Mouse (Mus musculus): ENCODE results near the gene Aamp. TPM values are rescaled to one million over a fixed set of nuclear protein-coding genes. Genes with fewer than 3 reads are reported as not detected.

Gene Aamp
- 273 and 283 TPM in 2 replicates for polyA plus RNA-seq (2021; fragmentation: Nextera tagmentation)
- long read RNA-seq, experiment 1, transcript Aamp-202 (11 exons, 1,756 nt) = minor isoform, 33 of 598 reads
- long read RNA-seq, experiment 1, transcript Aamp-201 (11 exons, 1,817 nt) = major isoform, 522 of 598 reads
- long read RNA-seq, experiment 1, partial matches to known transcripts = 29 of 598 reads
- long read RNA-seq, experiment 1, other reads (novel, unspliced or antisense) = 14 of 598 reads
- long read RNA-seq, experiment 2, transcript Aamp-201 (11 exons, 1,817 nt) = major isoform, 1,721 of 1,879 reads
- long read RNA-seq, experiment 2, transcript Aamp-202 (11 exons, 1,756 nt) = minor isoform, 106 of 1,879 reads
- long read RNA-seq, experiment 2, partial matches to known transcripts = 17 of 1,879 reads
- long read RNA-seq, experiment 2, other reads (novel, unspliced or antisense) = 35 of 1,879 reads

DNA sequence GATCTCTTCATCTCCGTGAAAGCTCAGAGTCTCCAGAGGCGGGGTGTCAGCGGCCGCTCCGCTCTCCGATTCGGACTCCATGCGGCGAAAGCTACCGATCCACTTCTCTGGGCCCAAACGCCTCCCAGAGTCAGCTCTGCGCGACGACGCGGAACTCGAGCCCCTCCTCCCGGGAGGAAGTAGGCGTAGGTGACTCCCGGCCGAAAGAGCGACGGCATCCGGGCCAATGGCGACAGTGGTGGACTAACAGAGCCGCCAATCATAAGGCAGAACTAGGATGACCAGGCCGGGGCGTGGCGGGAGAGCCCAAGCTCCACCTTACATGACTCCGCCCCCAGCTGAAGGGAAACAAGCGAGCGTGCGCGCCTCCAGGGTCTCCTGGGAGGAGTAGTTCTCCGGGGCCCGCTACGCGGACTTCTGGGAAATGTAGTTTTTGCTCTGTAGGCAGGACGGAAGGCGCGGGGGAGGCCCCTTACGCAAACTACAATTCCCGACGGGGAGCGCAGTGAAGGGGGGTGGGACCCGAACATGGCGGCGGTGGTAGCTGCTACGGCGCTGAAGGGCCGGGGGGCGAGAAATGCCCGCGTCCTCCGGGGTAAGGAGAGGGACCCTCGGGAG lies at the start of gene Aamp, which contains the start of gene Pnkd:
TSS of gene Aamp (minus strand) at position 196 of the 618 bp plus-strand sequence.
TSS of gene Pnkd (plus strand) at position 388 of the 618 bp plus-strand sequence.

DNA sequence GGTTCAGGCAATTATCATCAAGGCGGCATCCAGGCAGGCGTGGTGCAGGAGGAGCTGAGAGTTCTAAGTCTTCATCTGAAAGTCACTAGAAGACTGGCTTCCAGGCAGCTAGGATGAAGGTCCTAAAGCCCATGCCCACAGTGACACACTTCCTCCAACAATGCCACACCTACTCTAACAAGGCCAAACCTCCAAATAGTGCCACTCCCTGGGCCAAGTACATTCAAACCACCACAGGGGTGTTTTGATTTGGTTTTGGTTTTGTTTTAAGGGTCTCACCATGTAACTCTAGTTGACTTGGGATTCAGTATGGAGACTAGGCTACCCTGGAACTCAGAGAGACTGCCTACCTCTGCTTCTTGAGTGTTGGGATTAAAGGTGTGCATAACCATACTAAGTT lies 21.0 kb upstream of the Aamp start, which contains the start of gene Tmbim1:
TSS of gene Tmbim1 (minus strand) at position 101 of the 400 bp plus-strand sequence.

DNA sequence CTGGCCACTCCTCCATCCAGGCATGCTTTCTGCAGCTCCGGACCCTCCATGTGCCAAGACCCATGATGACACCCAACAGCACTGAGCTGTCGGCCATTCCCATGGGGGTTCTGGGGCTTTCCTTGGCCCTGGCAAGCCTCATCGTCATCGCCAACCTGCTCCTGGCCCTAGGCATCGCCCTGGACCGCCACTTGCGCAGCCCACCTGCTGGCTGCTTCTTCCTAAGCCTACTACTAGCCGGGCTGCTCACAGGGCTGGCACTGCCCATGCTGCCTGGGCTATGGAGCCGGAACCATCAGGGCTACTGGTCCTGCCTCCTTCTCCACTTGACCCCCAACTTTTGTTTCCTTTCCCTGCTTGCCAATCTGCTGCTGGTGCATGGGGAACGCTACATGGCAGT lies 6.0 kb downstream of the Aamp start, which contains the start of gene Gpbar1:
TSS of gene Gpbar1 (plus strand) at position 13 of the 400 bp plus-strand sequence.

DNA sequence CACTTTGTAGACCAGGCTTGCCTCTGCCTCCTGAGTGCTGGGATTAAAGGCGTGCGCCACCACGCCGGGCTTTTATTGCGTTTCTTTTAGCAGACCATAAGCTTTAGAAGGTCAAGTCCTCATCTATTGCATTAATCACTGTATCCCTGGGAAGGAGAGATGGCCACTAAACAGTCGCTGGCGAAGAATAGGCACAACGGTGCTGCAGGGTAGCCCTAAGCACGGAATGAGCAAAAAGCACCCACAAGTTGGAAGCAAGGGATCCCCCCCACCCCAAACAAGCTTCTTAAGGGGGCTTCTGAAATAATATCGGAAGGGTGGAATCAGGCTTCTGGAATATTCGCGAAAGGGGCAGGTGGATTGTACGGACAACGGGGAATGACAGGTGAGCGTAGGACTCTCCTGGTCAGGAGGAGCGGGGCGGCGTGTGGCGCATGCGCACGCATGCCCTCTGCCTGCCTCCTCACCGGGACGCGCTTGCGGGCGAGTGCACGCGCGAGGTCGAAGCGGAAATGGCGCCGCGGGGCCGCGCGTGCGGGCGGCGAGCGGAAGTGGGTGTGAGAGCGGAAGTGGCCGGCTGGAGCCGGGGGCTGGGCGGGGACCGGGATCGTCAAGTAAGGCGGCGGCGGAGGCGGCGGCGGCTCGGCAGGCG lies 48.5 kb downstream of the Aamp start, which contains the start of gene Arpc2:
TSS of gene Arpc2 (plus strand) at position 147 of the 652 bp plus-strand sequence.

Other genes starting within 250 kb of the Aamp start
- gene Tns1, start 160.3 kb downstream of the Aamp start, polyA plus RNA-seq (2021; fragmentation: Nextera tagmentation) = 10.8 and 13.1 TPM in 2 replicates
- gene Rufy4, start 159.2 kb downstream of the Aamp start, polyA plus RNA-seq (2021; fragmentation: Nextera tagmentation) = not detected in 2 replicates
- gene Cxcr2, start 130.7 kb downstream of the Aamp start, polyA plus RNA-seq (2021; fragmentation: Nextera tagmentation) = 0.09 and 0.11 TPM in 2 replicates
- not detected in 2 replicates for gene Cxcr1, start 90.1 kb downstream of the Aamp start, polyA plus RNA-seq (2021; fragmentation: Nextera tagmentation)
- 181 and 207 TPM in 2 replicates for gene Arpc2, start 48.7 kb downstream of the Aamp start, polyA plus RNA-seq (2021; fragmentation: Nextera tagmentation)
- gene Gpbar1, start 6.2 kb downstream of the Aamp start, polyA plus RNA-seq (2021; fragmentation: Nextera tagmentation) = not detected in 2 replicates
- 237 and 250 TPM in 2 replicates for gene Pnkd, start 192 bp upstream of the Aamp start, polyA plus RNA-seq (2021; fragmentation: Nextera tagmentation)
- 26.0 and 33.6 TPM in 2 replicates for gene Tmbim1, start 20.9 kb upstream of the Aamp start, polyA plus RNA-seq (2021; fragmentation: Nextera tagmentation)
- gene Catip, start 77.4 kb upstream of the Aamp start, polyA plus RNA-seq (2021; fragmentation: Nextera tagmentation) = 1.3 and 2.3 TPM in 2 replicates
- gene Slc11a1, start 90.5 kb upstream of the Aamp start, polyA plus RNA-seq (2021; fragmentation: Nextera tagmentation) = 1.3 and 3.5 TPM in 2 replicates
- 4.4 and 5.3 TPM in 2 replicates for gene Ctdsp1, start 106.8 kb upstream of the Aamp start, polyA plus RNA-seq (2021; fragmentation: Nextera tagmentation)
- 0.38 and 0.40 TPM in 2 replicates for gene Vil1, start 124.6 kb upstream of the Aamp start, polyA plus RNA-seq (2021; fragmentation: Nextera tagmentation)
- 19.1 and 19.8 TPM in 2 replicates for gene Cnot9, start 221.3 kb upstream of the Aamp start, polyA plus RNA-seq (2021; fragmentation: Nextera tagmentation)